Mouse (Mus musculus) erythroblast, embryonic 14.5 days (primary cell): ENCODE results near the gene Fmnl1.

Source experiments
- GATA1 ChIP-seq: IDR thresholded peaks from 2 replicates; pipeline ENCODE4 v1.6.1; 2012; ENCODE audit warnings: low read length, inconsistent platforms, mixed read lengths
- TAL1 ChIP-seq: IDR thresholded peaks from 3 replicates; pipeline ENCODE4 v1.6.1; 2012; ENCODE audit warnings: low read length, inconsistent platforms, mixed read lengths

- TF ChIP-seq TAL1, result no peak
- no peak for TF ChIP-seq GATA1
Measured at GRCm38 (mm10) chr11:103161449-103161848, 9.5 kb upstream of the Fmnl1 start.
